Mouse (Mus musculus) ES-E14 (cell line): ENCODE data around the gene Ghrh.

Experiments
- CHD2 ChIP-seq: IDR thresholded peaks from 2 replicates; pipeline ENCODE4 v1.6.1; 2014; ENCODE audit warnings: mild to moderate bottlenecking, low read depth, low read length, inconsistent platforms
- HCFC1 ChIP-seq: IDR thresholded peaks from 2 replicates; pipeline ENCODE4 v1.6.1; 2012; ENCODE audit warnings: low read length, inconsistent platforms, borderline replicate concordance; ENCODE audit not compliant: insufficient read depth
- MAFK ChIP-seq: IDR thresholded peaks from 2 replicates; pipeline ENCODE4 v1.6.1; 2014; ENCODE audit warnings: mild to moderate bottlenecking, low read depth, low read length, inconsistent platforms; ENCODE audit not compliant: insufficient read depth
- ZC3H11A ChIP-seq: IDR thresholded peaks from 2 replicates; pipeline ENCODE4 v1.6.1; 2012; ENCODE audit warnings: low read depth, mild to moderate bottlenecking, inconsistent platforms, low read length, borderline replicate concordance
- ZNF384 ChIP-seq: IDR thresholded peaks from 2 replicates; pipeline ENCODE4 v1.6.1; 2012; ENCODE audit warnings: low read depth, low read length, inconsistent platforms

DNA sequence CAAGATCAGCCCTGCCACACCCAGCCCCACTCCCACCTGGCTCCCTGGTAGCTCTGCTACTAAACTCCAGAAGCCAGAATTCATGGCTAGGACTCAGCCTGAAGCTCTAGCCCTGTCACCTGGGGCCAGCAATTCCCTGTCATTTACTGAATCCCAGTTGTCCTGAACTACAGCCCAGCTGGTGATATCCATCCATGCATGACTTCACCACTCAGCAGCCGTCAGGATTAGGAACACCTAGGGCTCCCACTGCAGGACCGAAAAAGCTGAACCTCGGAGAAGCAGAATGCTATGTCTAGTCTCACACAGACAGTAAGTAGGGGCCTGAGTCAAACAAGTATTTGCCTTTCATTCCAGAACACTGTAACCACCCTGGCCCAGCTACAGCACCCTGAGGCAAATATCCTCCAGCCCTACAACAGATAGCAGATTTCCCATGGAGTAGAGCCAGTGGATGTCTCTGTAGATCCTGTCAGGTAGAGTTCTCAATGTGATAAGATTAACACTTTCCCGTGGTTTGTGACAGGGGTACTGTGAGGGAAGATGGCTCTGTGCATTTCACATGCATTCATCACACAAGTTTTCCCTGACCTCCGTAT, 4.9 kb downstream of the Ghrh start:
- TF ChIP-seq CHD2 (no peak), ZNF384 (no peak), MAFK (no peak), ZC3H11A (no peak), HCFC1 (no peak)
